Mouse (Mus musculus): ENCODE results near the gene Rprd1b. TPM values are rescaled to one million over a fixed set of nuclear protein-coding genes. Genes with fewer than 3 reads are reported as not detected.

Gene Rprd1b
- polyA plus RNA-seq, 1 experiment, result 17.5 TPM

GRCm38 (mm10) chr2:158076690-158077089 is 48.4 kb downstream of the Rprd1b start:
- H3K27ac ChIP-seq (ENCODE audit: insufficient read depth, low read depth, low read length), result no peak overlapping the region
- no peak overlapping the region for H3K4me3 ChIP-seq (ENCODE audit: insufficient read depth, low read depth, low read length)
- no peak for DNase-seq
- TF ChIP-seq CTCF (conservative IDR thresholded peaks at IDR 0.05; ENCODE audit: insufficient read depth, insufficient read length, low read depth, low read length) (no peak), POLR2A (IDR thresholded peaks at IDR 0.05; ENCODE audit: low read depth, low read length) (no peak)
- H3K27me3 ChIP-seq (replicated peaks; ENCODE audit: control insufficient read depth, insufficient read depth, low read length), result no peaks in the 10 kb centered on the region
- H3K4me1 ChIP-seq (ENCODE audit: control insufficient read depth, insufficient read depth, low read length), result peaks cover 23% of the 10 kb centered on the region
- H3K36me3 ChIP-seq (ENCODE audit: control insufficient read depth, insufficient read depth, low read length), result peaks cover 1% of the 10 kb centered on the region; the same call in 1 of the 2 replicates
- WGBS, result 67% methylated on average over 6 of the region's 6 CpGs

GRCm38 (mm10) chr2:158077981-158078380 is 49.7 kb downstream of the Rprd1b start:
- no peak for TF ChIP-seq CTCF (conservative IDR thresholded peaks at IDR 0.05; ENCODE audit: insufficient read depth, insufficient read length, low read depth, low read length)
- no peak for TF ChIP-seq POLR2A (IDR thresholded peaks at IDR 0.05; ENCODE audit: low read depth, low read length)
- 33% methylated on average over 2 of the region's 2 CpGs for WGBS
- H3K4me1 ChIP-seq (ENCODE audit: control insufficient read depth, insufficient read depth, low read length), result peaks cover 15% of the 10 kb centered on the region
- DNase-seq, result peak; percentile 19
- H3K27me3 ChIP-seq (replicated peaks; ENCODE audit: control insufficient read depth, insufficient read depth, low read length), result no peaks in the 10 kb centered on the region
- no peak overlapping the region for H3K4me3 ChIP-seq (ENCODE audit: insufficient read depth, low read depth, low read length)
- H3K27ac ChIP-seq (ENCODE audit: insufficient read depth, low read depth, low read length), result peak overlapping the region; percentile 25; the same call in 1 of the 2 replicates
- peaks cover 1% of the 10 kb centered on the region; the same call in 1 of the 2 replicates for H3K36me3 ChIP-seq (ENCODE audit: control insufficient read depth, insufficient read depth, low read length)

- DNase-seq, result peak; percentile 89
- H3K4me3 ChIP-seq (ENCODE audit: insufficient read depth, low read depth, low read length), result no peak overlapping the region
- no peak overlapping the region for H3K27ac ChIP-seq (ENCODE audit: insufficient read depth, low read depth, low read length)
- H3K4me1 ChIP-seq (ENCODE audit: control insufficient read depth, insufficient read depth, low read length), result peaks cover 15% of the 10 kb centered on the region
- TF ChIP-seq POLR2A (IDR thresholded peaks at IDR 0.05; ENCODE audit: low read depth, low read length) (no peak), CTCF (conservative IDR thresholded peaks at IDR 0.05; ENCODE audit: insufficient read depth, insufficient read length, low read depth, low read length) (no peak; the same call in 1 of the 2 replicates)
- whole genome bisulfite sequencing, result 54% methylated on average over 7 of the region's 7 CpGs
- peaks cover 1% of the 10 kb centered on the region; the same call in 1 of the 2 replicates for H3K36me3 ChIP-seq (ENCODE audit: control insufficient read depth, insufficient read depth, low read length)
- H3K27me3 ChIP-seq (replicated peaks; ENCODE audit: control insufficient read depth, insufficient read depth, low read length), result no peaks in the 10 kb centered on the region
Observed at GRCm38 (mm10) chr2:158078971-158079370, 50.7 kb downstream of the Rprd1b start.

- Histone ChIP-seq H3K27ac (ENCODE audit: insufficient read depth, low read depth, low read length) (peak overlapping the region; percentile 3; the same call in 1 of the 2 replicates), H3K27me3 (replicated peaks; ENCODE audit: control insufficient read depth, insufficient read depth, low read length) (no peaks in the 10 kb centered on the region), H3K4me1 (ENCODE audit: control insufficient read depth, insufficient read depth, low read length) (peaks cover 15% of the 10 kb centered on the region), H3K36me3 (ENCODE audit: control insufficient read depth, insufficient read depth, low read length) (peaks cover 1% of the 10 kb centered on the region; the same call in 1 of the 2 replicates), H3K4me3 (ENCODE audit: insufficient read depth, low read depth, low read length) (no peak overlapping the region)
- 41% methylated on average over 9 of the region's 9 CpGs for WGBS
- peak; percentile 50 for DNase-seq
- no peak for TF ChIP-seq POLR2A (IDR thresholded peaks at IDR 0.05; ENCODE audit: low read depth, low read length)
- peak; percentile 44; the same call in 1 of the 2 replicates for TF ChIP-seq CTCF (conservative IDR thresholded peaks at IDR 0.05; ENCODE audit: insufficient read depth, insufficient read length, low read depth, low read length)
Observed at GRCm38 (mm10) chr2:158079843-158080395, 51.6 kb downstream of the Rprd1b start.

- Histone ChIP-seq H3K4me3 (ENCODE audit: insufficient read depth, low read depth, low read length) (no peak overlapping the region), H3K36me3 (ENCODE audit: control insufficient read depth, insufficient read depth, low read length) (peaks cover 1% of the 10 kb centered on the region; the same call in 1 of the 2 replicates), H3K27ac (ENCODE audit: insufficient read depth, low read depth, low read length) (peak overlapping the region; percentile 60; the same call in 1 of the 2 replicates), H3K27me3 (replicated peaks; ENCODE audit: control insufficient read depth, insufficient read depth, low read length) (no peaks in the 10 kb centered on the region), H3K4me1 (ENCODE audit: control insufficient read depth, insufficient read depth, low read length) (peaks cover 15% of the 10 kb centered on the region)
- DNase-seq, result peak; percentile 76
- 37% methylated on average over 9 of the region's 9 CpGs for WGBS
- no peak for TF ChIP-seq POLR2A (IDR thresholded peaks at IDR 0.05; ENCODE audit: low read depth, low read length)
- no peak for TF ChIP-seq CTCF (conservative IDR thresholded peaks at IDR 0.05; ENCODE audit: insufficient read depth, insufficient read length, low read depth, low read length)
Observed at GRCm38 (mm10) chr2:158080622-158081241, 52.4 kb downstream of the Rprd1b start.

GRCm38 (mm10) chr2:158084486-158084885 is 56.2 kb downstream of the Rprd1b start:
- H3K4me1 ChIP-seq (ENCODE audit: control insufficient read depth, insufficient read depth, low read length), result peaks cover 7% of the 10 kb centered on the region
- H3K27me3 ChIP-seq (replicated peaks; ENCODE audit: control insufficient read depth, insufficient read depth, low read length), result no peaks in the 10 kb centered on the region
- DNase-seq, result no peak
- H3K36me3 ChIP-seq (ENCODE audit: control insufficient read depth, insufficient read depth, low read length), result no peaks in the 10 kb centered on the region
- WGBS, result 82% methylated on average over 8 of the region's 8 CpGs
- no peak overlapping the region for H3K27ac ChIP-seq (ENCODE audit: insufficient read depth, low read depth, low read length)
- TF ChIP-seq CTCF (conservative IDR thresholded peaks at IDR 0.05; ENCODE audit: insufficient read depth, insufficient read length, low read depth, low read length), result no peak
- TF ChIP-seq POLR2A (IDR thresholded peaks at IDR 0.05; ENCODE audit: low read depth, low read length), result no peak
- H3K4me3 ChIP-seq (ENCODE audit: insufficient read depth, low read depth, low read length), result no peak overlapping the region

DNA sequence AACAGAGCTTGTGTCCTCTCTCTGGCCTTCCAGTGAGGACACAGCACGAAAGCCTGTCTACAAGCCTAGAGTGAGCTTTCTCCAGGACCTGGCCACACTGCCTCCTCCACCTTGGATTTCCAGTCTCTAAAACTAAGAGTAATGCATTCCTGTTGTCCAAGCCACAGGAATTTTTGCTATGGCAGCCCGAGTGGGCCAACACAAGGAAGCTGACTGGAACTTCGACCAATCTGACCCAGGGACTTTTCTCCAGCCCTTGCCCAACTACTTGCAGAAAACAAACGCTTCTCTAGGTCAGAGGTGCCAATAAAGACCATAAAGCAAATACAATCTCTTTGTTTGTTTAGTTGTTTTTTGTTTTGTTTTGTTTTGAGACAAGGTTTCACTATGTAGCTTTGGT is 61.8 kb downstream of the Rprd1b start:
- 78% methylated on average over 4 of the region's 4 CpGs for WGBS
- Histone ChIP-seq H3K27me3 (replicated peaks; ENCODE audit: control insufficient read depth, insufficient read depth, low read length) (no peaks in the 10 kb centered on the region), H3K27ac (ENCODE audit: insufficient read depth, low read depth, low read length) (no peak overlapping the region), H3K4me1 (ENCODE audit: control insufficient read depth, insufficient read depth, low read length) (no peaks in the 10 kb centered on the region), H3K4me3 (ENCODE audit: insufficient read depth, low read depth, low read length) (no peak overlapping the region), H3K36me3 (ENCODE audit: control insufficient read depth, insufficient read depth, low read length) (no peaks in the 10 kb centered on the region)
- no peak for TF ChIP-seq CTCF (conservative IDR thresholded peaks at IDR 0.05; ENCODE audit: insufficient read depth, insufficient read length, low read depth, low read length)
- TF ChIP-seq POLR2A (IDR thresholded peaks at IDR 0.05; ENCODE audit: low read depth, low read length), result no peak
- no peak for DNase-seq

Measured in kidney, adult 2 months (tissue).